Mouse (Mus musculus) frontal cortex, postnatal 14 days (tissue): ENCODE measurements around the gene Ntn4.

Experiments
- DNase-seq, 2 experiments: peaks; one replicate each; pipeline ENCODE4 v3.0.0; 2022; ENCODE audit warnings: low spot score in 2 of 2

The Ntn4 gene

DNA sequence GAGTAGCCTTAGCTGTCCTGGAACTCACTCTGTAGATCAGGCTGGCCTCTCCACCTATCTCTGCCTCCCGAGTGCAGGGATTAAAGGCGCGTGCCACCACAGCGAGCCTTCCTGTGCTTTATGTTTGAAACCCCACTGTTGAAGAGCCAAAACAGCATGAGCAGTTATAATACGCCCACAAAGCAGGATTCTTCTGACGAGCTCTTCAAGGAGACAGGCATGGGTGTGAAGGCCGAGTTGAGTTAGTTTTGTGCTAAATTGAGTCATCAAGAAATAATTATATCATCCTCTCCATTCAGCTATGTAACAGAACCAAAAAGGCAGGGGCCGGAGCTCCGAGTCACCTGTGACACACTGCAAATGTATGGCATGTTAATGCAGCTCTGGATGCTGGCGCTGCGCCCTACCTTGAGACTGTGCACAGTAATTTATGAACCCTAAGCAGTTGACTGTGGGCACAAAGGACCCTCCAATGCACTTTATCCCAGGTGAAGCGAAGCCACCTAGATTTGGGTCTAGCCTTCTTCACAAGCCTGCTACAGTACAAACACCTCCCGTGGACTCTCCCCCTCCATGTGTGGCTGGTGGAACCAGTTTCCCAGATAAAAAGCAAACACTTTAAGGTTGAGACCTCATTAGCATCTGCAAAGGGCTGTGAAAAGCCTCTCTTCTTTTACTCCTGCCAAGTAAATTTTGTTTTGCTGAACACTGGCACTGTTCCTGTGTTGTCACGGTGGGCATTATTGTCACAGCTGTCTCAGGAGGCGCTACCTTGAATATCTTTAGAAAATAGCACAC lies 142.9 kb downstream of the Ntn4 start:
- DNase-seq = no peak
